Mouse (Mus musculus): Measurements from ENCODE around the gene Ccdc27. TPM values are rescaled to one million over a fixed set of nuclear protein-coding genes. Genes with fewer than 3 reads are reported as not detected.

Ccdc27 gene
- polyA plus RNA-seq, 1 experiment from 2014 or later, result 0.10 TPM

DNA sequence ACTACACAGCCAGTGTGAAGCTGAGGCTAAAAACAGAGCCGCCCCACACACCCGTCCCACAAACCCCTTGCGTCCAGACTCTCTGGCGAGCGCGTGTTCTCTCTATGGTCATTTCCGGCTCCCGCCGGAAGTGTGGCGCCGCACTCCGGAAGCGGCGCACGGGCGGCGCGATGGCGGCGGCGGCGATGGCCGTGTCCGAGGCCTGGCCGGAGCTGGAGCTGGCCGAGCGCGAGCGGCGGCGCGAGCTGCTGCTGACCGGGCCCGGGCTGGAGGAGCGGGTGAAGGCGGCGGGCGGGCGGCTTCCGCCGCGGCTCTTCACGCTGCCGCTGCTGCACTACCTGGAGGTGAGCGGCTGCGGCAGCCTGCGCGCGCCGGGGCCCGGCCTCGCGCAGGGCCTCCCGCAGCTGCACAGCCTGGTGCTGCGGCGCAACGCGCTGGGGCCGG is 30.8 kb downstream of the Ccdc27 start, which contains the start of gene Lrrc47:
TSS of gene Lrrc47 (plus strand) at position 86 of the 444 bp plus-strand sequence.
- peaks cover 35% of the 10 kb centered on the region for H3K36me3 ChIP-seq
- no peaks in the 10 kb centered on the region for H3K27me3 ChIP-seq (replicated peaks)
- H3K9me3 ChIP-seq (replicated peaks), result no peaks in the 10 kb centered on the region
- H3K9ac ChIP-seq, result peak within 1 kb of the TSS; percentile 96
- H3K4me1 ChIP-seq (replicated peaks), result peaks cover 18% of the 10 kb centered on the region
- under 1% methylated on average over 59 of the region's 59 CpGs for WGBS
- H3K4me3 ChIP-seq, result peak within 1 kb of the TSS; percentile 79
- peak; percentile 90 for ATAC-seq (ENCODE audit: insufficient number of reproducible peaks, low FRiP score)
- H3K4me2 ChIP-seq, result peak within 1 kb of the TSS; percentile 92
- H3K27ac ChIP-seq (ENCODE audit: poor library complexity, severe bottlenecking), result 0 out of 2 replicates have a peak within 1 kb of the TSS, but pooled peaks have one; percentile 10

DNA sequence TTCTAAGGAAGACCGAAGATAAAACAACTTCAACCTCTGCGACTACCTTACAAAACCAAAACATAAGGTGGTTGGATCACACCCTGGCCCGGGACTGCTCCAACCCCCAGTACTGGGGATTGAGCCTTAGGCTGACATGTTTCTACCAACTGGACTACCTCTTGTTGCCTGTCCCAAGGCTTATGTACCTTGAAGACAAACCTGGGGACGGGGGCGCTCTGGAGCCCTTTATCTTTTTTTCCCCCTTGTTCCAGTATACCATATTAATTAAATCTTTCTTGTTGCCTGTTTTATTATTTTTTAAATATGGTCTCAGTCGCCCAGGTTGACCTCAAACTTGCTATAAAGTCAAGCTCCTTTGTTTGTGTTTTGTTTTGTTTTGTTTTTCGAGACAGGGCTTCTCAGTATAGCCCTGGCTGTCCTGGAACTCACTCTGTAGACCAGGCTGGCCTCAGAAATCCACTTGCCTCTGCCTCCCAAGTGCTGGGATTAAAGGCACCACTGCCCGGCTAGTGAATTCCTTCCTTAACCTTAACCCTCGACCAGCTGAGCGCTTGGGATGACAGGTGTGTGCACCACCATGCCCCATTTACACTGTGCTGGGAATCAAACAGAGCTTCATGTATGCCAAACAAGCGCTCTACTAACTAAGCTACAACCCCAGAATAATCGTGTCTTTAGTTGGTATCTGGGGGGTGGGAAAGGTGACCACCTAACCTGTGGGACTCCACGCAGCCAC is 31.4 kb downstream of the Ccdc27 start:
- Histone ChIP-seq H3K27ac (ENCODE audit: poor library complexity, severe bottlenecking) (no peak overlapping the region), H3K4me1 (replicated peaks) (peaks cover 18% of the 10 kb centered on the region), H3K9me3 (replicated peaks) (no peaks in the 10 kb centered on the region), H3K9ac (peak overlapping the region; percentile 96), H3K36me3 (peaks cover 35% of the 10 kb centered on the region), H3K27me3 (replicated peaks) (no peaks in the 10 kb centered on the region), H3K4me3 (peak overlapping the region; percentile 79), H3K4me2 (peak overlapping the region; percentile 92)
- ATAC-seq (ENCODE audit: insufficient number of reproducible peaks, low FRiP score), result no peak
- 28% methylated on average over 13 of the region's 13 CpGs for whole genome bisulfite sequencing

DNA sequence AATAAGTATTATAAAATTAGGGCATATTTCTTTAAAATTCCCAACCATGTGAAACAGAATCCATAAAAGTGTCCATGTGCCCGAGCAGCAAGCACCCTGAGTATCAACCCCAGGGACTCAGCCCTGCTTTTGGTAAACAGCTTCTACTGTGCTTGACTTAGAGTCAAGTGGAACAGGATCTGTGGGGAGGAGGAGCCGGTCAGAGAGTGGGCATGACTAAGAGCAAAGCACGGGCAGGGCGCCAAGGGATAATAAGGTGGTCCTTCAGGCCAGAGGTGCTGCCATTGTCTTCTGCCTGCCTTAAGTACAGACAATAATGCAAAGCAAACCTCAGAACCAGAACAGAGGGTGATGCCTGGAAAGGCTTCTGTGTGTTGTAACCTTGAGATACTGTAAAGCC is 34.7 kb downstream of the Ccdc27 start:
- 72% methylated on average over 4 of the region's 4 CpGs for WGBS
- Histone ChIP-seq H3K27me3 (replicated peaks) (no peaks in the 10 kb centered on the region), H3K36me3 (peaks cover 47% of the 10 kb centered on the region), H3K4me3 (no peak overlapping the region), H3K4me1 (replicated peaks) (peaks cover 8% of the 10 kb centered on the region), H3K9me3 (replicated peaks) (no peaks in the 10 kb centered on the region), H3K27ac (ENCODE audit: poor library complexity, severe bottlenecking) (no peak overlapping the region), H3K9ac (no peak overlapping the region), H3K4me2 (no peak overlapping the region)
- no peak for ATAC-seq (ENCODE audit: insufficient number of reproducible peaks, low FRiP score)

DNA sequence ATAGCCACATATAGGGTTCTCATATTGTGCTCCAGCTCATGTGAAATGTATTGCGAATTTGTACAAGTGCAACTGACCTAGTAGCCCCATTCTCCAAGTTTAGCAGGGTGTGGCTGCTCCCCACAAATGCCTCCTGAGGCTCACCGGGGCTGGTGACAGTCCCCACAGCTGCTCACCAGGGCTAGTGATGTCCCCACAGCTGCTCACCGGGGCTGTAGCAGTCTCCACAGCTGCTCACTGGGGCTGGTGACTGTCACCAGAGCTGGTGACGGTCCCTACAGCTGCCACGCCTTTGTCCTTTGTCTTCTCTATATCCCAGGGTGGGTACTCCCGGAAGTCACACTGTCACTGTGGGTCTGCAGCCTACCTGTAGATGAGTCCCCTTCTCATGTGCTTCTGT is 36.2 kb downstream of the Ccdc27 start:
- Histone ChIP-seq H3K9ac (no peak overlapping the region), H3K27me3 (replicated peaks) (no peaks in the 10 kb centered on the region), H3K36me3 (peaks cover 57% of the 10 kb centered on the region), H3K27ac (ENCODE audit: poor library complexity, severe bottlenecking) (no peak overlapping the region), H3K4me3 (no peak overlapping the region), H3K9me3 (replicated peaks) (no peaks in the 10 kb centered on the region), H3K4me1 (replicated peaks) (0 out of 2 replicates have a peak, but pooled peaks cover 5% of the 10 kb centered on the region), H3K4me2 (no peak overlapping the region)
- 90% methylated on average over 6 of the region's 6 CpGs for WGBS
- ATAC-seq (ENCODE audit: insufficient number of reproducible peaks, low FRiP score), result no peak; the same call in 1 of the 2 replicates

DNA sequence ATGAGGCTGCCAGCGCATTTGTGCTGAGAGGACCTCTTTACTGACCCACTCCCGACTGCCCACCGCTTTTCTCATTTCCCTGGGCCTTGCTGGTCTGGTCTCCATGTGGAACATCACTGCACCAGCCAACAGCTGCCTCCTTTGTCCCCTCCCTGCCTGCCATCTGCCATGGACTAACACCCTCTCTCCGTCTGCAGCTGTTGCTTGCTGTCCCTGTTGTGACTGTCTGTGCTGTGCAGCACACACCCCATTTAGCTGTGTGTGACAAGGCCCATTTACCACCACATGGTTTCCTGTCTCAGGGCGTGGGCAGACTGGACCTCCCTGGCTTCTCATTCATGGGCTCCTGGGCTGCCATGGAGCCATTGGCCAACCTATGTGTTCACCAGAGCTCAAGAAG is 37.0 kb downstream of the Ccdc27 start:
- no peak for ATAC-seq (ENCODE audit: insufficient number of reproducible peaks, low FRiP score)
- Histone ChIP-seq H3K36me3 (peaks cover 57% of the 10 kb centered on the region), H3K9ac (no peak overlapping the region), H3K27ac (ENCODE audit: poor library complexity, severe bottlenecking) (no peak overlapping the region), H3K4me2 (no peak overlapping the region), H3K4me3 (no peak overlapping the region), H3K9me3 (replicated peaks) (no peaks in the 10 kb centered on the region), H3K27me3 (replicated peaks) (no peaks in the 10 kb centered on the region), H3K4me1 (replicated peaks) (no peaks in the 10 kb centered on the region)
- WGBS, result 89% methylated on average over 5 of the region's 5 CpGs

DNA sequence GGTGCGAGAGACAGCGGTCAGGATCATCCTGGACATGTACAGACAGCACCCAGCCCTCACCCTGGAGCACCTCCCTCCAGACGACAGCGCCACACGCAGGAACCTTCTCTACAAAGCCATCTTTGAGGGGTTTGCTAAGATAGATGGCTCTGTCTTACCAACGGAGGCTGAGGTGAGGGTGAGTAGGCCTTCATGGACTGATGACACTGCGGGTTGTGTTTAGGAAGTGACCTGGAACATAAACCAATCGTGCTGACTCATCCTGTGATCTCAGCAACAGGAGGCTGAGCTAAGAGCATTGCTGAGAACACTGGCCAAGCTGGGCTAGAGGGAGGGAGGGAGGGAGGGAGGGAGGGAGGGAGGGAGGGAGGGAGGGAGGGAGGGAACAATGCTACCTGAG is 49.0 kb downstream of the Ccdc27 start:
- H3K27me3 ChIP-seq (replicated peaks), result no peaks in the 10 kb centered on the region
- WGBS, result 84% methylated on average over 8 of the region's 8 CpGs
- no peak overlapping the region for H3K4me2 ChIP-seq
- no peak for ATAC-seq (ENCODE audit: insufficient number of reproducible peaks, low FRiP score)
- H3K9me3 ChIP-seq (replicated peaks), result no peaks in the 10 kb centered on the region
- H3K36me3 ChIP-seq, result peaks cover 98% of the 10 kb centered on the region
- H3K4me1 ChIP-seq (replicated peaks), result no peaks in the 10 kb centered on the region
- H3K9ac ChIP-seq, result no peak overlapping the region
- no peak overlapping the region for H3K27ac ChIP-seq (ENCODE audit: poor library complexity, severe bottlenecking)
- no peak overlapping the region for H3K4me3 ChIP-seq

DNA sequence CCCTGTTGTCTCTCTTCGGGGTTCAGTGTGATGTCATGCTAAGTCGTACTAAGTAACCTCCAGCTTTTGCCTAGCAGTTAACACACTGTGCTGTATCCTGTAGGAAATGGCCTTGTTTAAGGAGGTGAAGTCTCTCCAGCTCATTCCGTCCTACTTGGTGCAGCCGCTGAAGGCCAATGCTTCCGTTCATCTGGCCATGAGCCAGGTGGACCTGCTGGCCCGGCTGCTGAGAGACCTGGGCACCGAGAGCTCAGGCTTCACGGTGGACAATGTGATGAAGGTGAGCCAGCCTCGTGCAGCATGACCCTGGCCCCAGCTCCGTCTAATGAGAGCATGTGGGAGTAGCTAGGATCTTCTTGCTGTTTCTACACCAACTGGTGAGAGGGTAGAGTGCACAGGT is 49.8 kb downstream of the Ccdc27 start:
- WGBS, result 89% methylated on average over 10 of the region's 10 CpGs
- Histone ChIP-seq H3K36me3 (peaks cover 99% of the 10 kb centered on the region), H3K27me3 (replicated peaks) (no peaks in the 10 kb centered on the region), H3K4me1 (replicated peaks) (no peaks in the 10 kb centered on the region), H3K4me3 (no peak overlapping the region), H3K9ac (no peak overlapping the region), H3K4me2 (no peak overlapping the region), H3K9me3 (replicated peaks) (no peaks in the 10 kb centered on the region), H3K27ac (ENCODE audit: poor library complexity, severe bottlenecking) (no peak overlapping the region)
- ATAC-seq (ENCODE audit: insufficient number of reproducible peaks, low FRiP score), result no peak

DNA sequence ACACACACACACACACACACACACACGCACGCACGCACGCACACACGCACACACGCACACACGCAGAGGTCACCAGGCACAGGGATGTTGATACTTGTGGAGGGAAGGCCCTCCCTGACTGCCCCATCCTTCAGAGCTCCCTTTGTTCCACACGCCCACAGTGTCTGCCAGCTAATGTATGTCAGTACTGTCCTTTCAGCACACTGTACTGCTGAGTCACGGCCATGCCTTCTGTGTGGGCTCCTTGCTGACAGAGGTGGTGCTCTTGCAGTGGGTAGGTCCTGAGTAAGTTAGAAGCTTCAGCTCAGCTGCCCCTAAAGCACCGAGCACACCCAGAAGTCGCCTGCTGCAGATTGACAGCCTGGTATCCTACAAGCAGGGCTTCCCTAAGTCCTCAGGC is 62.0 kb downstream of the Ccdc27 start:
- Histone ChIP-seq H3K9me3 (replicated peaks) (no peaks in the 10 kb centered on the region), H3K4me1 (replicated peaks) (peaks cover 11% of the 10 kb centered on the region), H3K36me3 (peaks cover 65% of the 10 kb centered on the region), H3K9ac (no peak overlapping the region), H3K4me2 (no peak overlapping the region), H3K27ac (ENCODE audit: poor library complexity, severe bottlenecking) (no peak overlapping the region), H3K4me3 (no peak overlapping the region), H3K27me3 (replicated peaks) (no peaks in the 10 kb centered on the region)
- 92% methylated on average over 11 of the region's 11 CpGs for WGBS
- ATAC-seq (ENCODE audit: insufficient number of reproducible peaks, low FRiP score), result no peak

DNA sequence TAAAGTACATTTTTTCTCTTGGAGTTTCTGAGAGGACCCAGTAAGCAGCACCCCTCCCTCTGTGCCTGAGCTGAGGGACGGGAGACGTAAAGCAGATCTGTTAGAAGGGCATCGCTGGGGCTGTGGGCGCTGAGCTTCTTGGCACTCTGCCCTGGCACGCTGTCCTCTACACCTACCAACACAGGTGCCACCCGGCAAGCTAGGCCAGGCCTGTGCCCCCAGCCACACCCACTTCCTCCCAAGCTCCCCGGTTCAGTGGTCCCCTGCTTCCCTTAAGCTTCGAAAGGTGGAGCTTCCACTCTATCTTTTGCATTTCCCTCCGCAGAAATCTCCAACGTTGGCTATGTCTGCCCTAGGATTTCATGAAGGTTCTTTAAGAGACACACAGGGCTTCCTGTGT is 63.2 kb downstream of the Ccdc27 start:
- 91% methylated on average over 10 of the region's 10 CpGs for WGBS
- no peaks in the 10 kb centered on the region for H3K9me3 ChIP-seq (replicated peaks)
- H3K4me2 ChIP-seq, result no peak overlapping the region
- H3K4me3 ChIP-seq, result no peak overlapping the region
- peaks cover 53% of the 10 kb centered on the region for H3K36me3 ChIP-seq
- H3K9ac ChIP-seq, result no peak overlapping the region
- no peak overlapping the region for H3K27ac ChIP-seq (ENCODE audit: poor library complexity, severe bottlenecking)
- peaks cover 12% of the 10 kb centered on the region for H3K4me1 ChIP-seq (replicated peaks)
- no peak for ATAC-seq (ENCODE audit: insufficient number of reproducible peaks, low FRiP score)
- H3K27me3 ChIP-seq (replicated peaks), result no peaks in the 10 kb centered on the region

Other genes starting within 250 kb of the Ccdc27 start
- gene A430005L14Rik, start 85.4 kb downstream of the Ccdc27 start, polyA plus RNA-seq (2016; fragmentation: Nextera tagmentation; extraction: Ambion mirVana), result 49.7 and 51.9 TPM in 2 replicates
- 5.6 and 6.5 TPM in 2 replicates for gene Dffb, start 67.6 kb downstream of the Ccdc27 start, polyA plus RNA-seq (2016; fragmentation: Nextera tagmentation; extraction: Ambion mirVana)
- gene Cep104, start 67.5 kb downstream of the Ccdc27 start, polyA plus RNA-seq (2016; fragmentation: Nextera tagmentation; extraction: Ambion mirVana), result 17.3 and 18.0 TPM in 2 replicates
- gene Lrrc47, start 30.9 kb downstream of the Ccdc27 start, polyA plus RNA-seq (2016; fragmentation: Nextera tagmentation; extraction: Ambion mirVana), result 21.8 and 27.2 TPM in 2 replicates
- 64.6 and 77.0 TPM in 2 replicates for gene Smim1, start 16.4 kb downstream of the Ccdc27 start, polyA plus RNA-seq (2016; fragmentation: Nextera tagmentation; extraction: Ambion mirVana)
- 0.04 and 0.05 TPM in 2 replicates for gene Trp73, start 97.5 kb upstream of the Ccdc27 start, polyA plus RNA-seq (2016; fragmentation: Nextera tagmentation; extraction: Ambion mirVana)
- gene Wrap73, start 99.7 kb upstream of the Ccdc27 start, polyA plus RNA-seq (2016; fragmentation: Nextera tagmentation; extraction: Ambion mirVana), result 23.5 and 24.1 TPM in 2 replicates
- 128 and 135 TPM in 2 replicates for gene Tprgl, start 118.0 kb upstream of the Ccdc27 start, polyA plus RNA-seq (2016; fragmentation: Nextera tagmentation; extraction: Ambion mirVana)
- gene Megf6, start 128.1 kb upstream of the Ccdc27 start, polyA plus RNA-seq (2016; fragmentation: Nextera tagmentation; extraction: Ambion mirVana), result 16.0 and 19.4 TPM in 2 replicates